Mouse (Mus musculus): ENCODE data around the gene Morn1.
"Not testable (repeated sequence)": the region's sequence is repeated elsewhere in the genome, so short reads cannot be mapped to it uniquely, and the experiment has no call there.

Morn1 gene

DNA sequence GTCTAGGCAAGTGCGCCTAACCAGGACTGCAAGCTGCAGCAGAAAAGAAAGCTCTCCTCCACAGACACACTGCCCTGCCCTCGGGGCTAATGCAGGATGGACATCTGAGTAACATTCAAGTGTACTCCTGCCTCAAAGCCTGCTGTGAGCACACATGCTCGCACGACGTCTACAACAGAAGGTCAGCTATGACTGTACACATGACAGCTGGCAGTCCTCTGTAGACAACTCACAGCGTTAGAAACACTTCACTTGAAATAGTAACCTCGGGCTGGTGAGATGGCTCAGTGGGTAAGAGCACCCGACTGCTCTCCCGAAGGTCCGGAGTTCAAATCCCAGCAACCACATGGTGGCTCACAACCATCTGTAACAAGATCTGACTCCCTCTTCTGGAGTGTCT lies 7.6 kb upstream of the Morn1 start:
- DNase-seq (ENCODE audit: low spot score in 2 of 2), result not testable (repeated sequence)

GRCm38 (mm10) chr4:155079666-155080065 lies 6.7 kb upstream of the Morn1 start:
- DNase-seq (ENCODE audit: low spot score in 2 of 2), result no peak

DNA sequence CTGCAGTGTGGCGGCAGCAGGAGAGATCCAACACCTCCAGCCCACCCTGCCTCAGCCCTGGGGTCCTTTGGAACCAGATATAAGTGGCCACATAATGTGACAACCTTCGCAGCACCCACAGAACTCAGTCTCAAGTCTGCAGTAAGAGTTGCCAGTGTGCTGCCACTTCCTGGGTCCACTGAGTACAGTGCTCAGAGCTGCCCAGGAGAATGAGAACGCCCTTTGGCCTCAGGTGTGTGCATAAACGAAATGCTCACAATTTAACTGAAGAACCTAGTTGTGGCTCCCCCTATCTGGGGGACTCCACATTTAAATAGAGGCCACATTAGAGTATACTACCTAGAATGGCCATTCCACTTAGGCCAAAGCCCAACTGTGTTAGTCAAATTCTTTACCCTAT lies 2.8 kb upstream of the Morn1 start:
- no peak for DNase-seq (ENCODE audit: low spot score in 2 of 2)

GRCm38 (mm10) chr4:155084351-155084750 lies 2.0 kb upstream of the Morn1 start:
- DNase-seq (ENCODE audit: low spot score in 2 of 2), result no peak

DNA sequence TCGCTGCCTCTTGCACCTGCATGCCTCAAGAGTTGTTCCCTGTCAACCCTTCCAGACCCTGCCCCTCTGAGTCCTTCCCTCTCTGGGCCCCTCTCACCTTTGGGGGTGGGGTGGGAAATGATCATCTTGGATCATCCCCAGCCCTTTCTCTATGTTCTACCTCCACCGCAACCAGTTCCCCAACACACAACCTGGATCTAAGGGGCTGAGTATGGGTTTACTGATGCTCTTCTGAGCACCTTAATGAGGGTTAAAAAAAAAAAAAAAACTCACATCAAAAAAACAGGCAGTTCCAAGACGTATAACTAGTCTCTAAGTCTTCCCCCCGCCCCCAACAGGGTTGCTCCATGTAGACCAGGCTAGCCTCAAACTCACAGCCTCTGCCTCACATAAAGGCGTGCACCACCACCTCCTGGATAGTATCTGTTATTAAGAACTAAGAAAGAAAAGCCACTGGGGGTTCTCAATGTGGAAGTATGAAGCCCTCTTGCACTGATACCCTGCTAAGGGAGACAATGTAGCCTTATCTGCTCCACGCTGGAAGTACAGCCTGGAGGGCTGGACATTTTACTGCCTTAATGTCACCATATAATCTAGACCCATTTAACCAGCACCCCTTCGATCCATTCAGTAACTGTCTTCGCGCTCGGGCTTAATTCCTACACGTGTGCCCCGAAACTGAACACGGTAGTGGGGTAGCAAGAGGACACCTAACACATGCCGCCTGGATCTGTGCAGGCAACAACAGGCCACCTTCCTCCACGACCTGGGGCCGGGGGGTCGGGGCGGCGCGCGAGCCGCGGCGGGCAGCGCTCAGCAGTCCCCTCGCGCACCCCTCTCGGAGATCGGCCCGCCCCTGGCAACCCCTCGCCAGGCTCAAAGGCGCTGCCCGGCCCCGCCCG lies 920 bp upstream of the Morn1 start:
- DNase-seq (ENCODE audit: low spot score in 2 of 2), result no peak

- DNase-seq (ENCODE audit: low spot score in 2 of 2), result no peak
Observed at GRCm38 (mm10) chr4:155089241-155089640, 2.9 kb downstream of the Morn1 start.

- no peak for DNase-seq (ENCODE audit: low spot score in 2 of 2)
Observed at GRCm38 (mm10) chr4:155090147-155090546, 3.8 kb downstream of the Morn1 start.

DNA sequence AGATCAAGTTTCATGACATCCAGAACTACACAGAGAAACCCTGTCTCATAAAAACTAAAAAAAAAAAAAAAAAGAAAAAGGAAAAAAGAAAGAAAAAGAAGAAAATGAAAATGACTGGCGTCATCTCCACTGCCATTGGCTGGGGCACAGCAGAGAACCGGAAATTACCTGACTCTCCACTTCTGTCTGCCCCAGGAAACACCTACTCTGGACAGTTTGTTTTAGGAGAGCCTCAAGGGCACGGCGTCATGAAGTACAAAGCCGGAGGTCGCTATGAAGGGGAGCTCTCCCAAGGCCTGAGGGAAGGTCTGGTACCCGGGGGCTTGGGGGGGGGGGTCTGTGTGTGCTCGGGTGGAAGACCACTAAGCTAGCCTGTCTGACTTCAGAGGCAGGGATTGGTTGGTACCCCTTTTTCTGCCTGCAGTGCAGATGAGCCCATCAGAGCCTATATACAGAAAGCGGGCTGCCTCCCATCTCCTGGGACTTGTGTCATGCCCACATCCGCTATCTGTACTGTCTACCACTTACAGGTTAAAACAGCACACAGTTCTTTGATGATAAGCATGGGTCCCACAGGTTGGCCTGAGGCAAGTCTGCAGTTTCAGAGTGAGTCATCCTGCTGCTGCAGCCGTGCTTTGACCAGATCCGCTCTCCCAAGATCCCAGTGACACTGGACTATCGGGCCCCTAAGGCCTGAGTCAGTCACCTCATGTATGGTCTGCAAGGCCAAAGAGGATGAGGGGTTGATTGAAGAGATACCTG lies 4.5 kb downstream of the Morn1 start:
- DNase-seq (ENCODE audit: low spot score in 2 of 2), result no peak

GRCm38 (mm10) chr4:155092718-155093430 lies 6.5 kb downstream of the Morn1 start:
- DNase-seq (ENCODE audit: low spot score in 2 of 2), result no peak

- DNase-seq (ENCODE audit: low spot score in 2 of 2), result no peak
Observed at GRCm38 (mm10) chr4:155093431-155094149, 7.2 kb downstream of the Morn1 start.

- DNase-seq (ENCODE audit: low spot score in 2 of 2), result peak in 1 of 2 experiments; percentile 46
Observed at GRCm38 (mm10) chr4:155094565-155094964, 8.2 kb downstream of the Morn1 start.

- peak; percentile 93 to 94 for DNase-seq (ENCODE audit: low spot score in 2 of 2)
Observed at GRCm38 (mm10) chr4:155095238-155095900, 9.0 kb downstream of the Morn1 start.

DNA sequence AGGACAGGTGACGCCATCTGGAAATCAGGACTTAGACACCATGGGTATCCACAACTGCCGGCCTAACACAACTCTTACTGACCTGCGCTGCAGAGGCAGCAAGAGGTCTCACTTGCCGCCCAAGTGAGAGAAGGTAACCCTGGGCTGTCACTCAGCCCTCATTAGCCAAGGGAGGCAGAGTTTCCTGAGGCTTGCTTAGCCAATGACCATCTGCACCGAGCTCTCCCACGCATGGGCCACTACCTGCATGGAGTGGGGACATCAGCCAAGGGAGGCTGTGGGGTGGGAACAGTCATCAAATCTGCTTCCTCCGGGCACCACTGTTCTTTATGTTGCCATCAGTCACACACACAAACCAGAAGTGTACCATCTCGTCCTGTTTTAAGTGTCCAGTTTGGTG lies 9.6 kb downstream of the Morn1 start:
- DNase-seq (ENCODE audit: low spot score in 2 of 2), result no peak

- DNase-seq (ENCODE audit: low spot score in 2 of 2), result no peak
Observed at GRCm38 (mm10) chr4:155097452-155097851, 11.1 kb downstream of the Morn1 start.

GRCm38 (mm10) chr4:155098572-155098971 lies 12.2 kb downstream of the Morn1 start:
- DNase-seq (ENCODE audit: low spot score in 2 of 2), result no peak

- DNase-seq (ENCODE audit: low spot score in 2 of 2), result no peak
Observed at GRCm38 (mm10) chr4:155107886-155108285, 21.5 kb downstream of the Morn1 start.

DNA sequence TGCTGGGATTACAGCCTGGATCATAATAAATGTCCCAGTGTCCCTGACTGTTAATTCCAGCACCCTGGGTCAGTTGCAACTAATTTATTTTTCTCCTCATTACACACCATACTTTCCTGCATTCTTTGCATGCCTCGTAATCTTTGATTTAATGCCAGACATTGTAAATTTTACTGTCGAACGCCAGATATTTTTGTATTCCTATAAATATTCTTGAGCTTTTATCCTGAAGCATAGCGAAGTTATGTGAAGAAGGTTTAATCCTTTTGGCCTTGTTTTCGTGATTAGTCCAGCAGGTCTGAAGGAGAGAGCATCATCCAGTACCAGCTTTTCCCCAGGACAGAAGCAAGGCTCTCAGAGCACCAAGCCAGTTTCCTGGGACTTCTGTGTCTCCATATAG lies 23.1 kb downstream of the Morn1 start:
- no peak for DNase-seq (ENCODE audit: low spot score in 2 of 2)

DNA sequence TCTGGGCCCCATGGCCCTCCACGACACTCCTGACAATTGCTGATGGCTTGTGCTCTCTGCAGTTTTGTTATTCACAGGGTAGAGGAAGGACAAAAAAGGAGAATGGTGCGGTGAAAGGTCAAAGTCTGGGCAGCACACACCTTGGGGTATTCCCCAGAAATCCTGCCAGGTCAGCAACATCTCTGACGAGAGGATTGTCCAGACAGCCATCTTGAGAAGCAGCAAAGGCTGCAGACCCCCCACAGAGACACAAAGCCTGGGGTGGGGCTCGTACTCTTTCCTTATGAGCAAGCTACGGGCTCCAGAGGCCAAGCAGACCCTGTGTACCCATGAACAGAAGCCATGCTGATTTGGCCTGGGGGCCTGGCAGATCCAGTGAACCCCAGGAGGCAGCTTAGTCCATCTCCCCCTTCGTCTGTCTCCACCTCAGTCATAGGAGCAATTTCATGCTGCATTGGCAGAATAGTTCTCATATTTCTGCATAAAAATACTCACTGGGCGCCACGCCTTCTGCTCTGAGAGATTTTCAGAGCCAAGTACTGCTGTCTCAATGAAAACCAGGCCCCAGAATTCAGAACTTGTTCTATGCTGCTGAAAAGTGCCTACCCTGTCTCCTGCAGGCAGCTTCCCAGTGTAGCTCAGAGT lies 27.5 kb downstream of the Morn1 start:
- DNase-seq (ENCODE audit: low spot score in 2 of 2), result peak; percentile 61 to 74

GRCm38 (mm10) chr4:155116607-155117006 lies 30.2 kb downstream of the Morn1 start:
- DNase-seq (ENCODE audit: low spot score in 2 of 2), result no peak

DNA sequence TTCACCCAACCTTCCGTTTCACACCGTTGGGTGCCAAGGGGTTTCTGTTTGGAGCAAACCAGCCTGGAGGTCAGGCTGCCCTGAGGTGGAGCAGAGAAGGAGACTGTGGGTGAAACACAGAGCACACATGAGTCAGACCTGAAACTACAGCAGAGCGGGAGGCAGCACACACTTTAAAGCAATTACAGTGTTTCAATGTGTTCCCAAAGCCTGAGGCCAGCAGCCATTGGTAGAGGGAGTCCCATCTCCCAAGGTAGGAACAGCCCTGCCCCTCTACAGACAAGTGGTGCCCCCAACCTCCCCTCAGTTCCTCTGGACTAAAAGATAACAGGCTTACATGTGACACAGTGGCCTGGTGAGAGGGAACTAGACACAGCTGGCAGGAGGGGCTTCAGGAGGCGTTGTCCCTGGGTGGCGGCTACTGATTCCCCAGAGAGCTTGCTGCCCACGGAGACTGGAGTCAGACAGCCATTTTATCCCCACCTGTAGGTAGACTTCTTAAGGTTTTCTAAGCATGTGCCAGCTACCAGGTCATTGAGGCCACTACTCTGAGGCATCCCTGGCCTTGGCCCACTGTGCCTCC lies 31.1 kb downstream of the Morn1 start:
- no peak for DNase-seq (ENCODE audit: low spot score in 2 of 2)
